Mouse (Mus musculus): ENCODE measurements around the gene Rps26. TPM values are rescaled to one million over a fixed set of nuclear protein-coding genes. Genes with fewer than 3 reads are reported as not detected.
"Not testable (repeated sequence)": the region's sequence is repeated elsewhere in the genome, so short reads cannot be mapped to it uniquely, and the experiment has no call there.

The Rps26 gene
- total RNA-seq, 2 experiments from 2014 or later, result 246 to 289 TPM

DNA sequence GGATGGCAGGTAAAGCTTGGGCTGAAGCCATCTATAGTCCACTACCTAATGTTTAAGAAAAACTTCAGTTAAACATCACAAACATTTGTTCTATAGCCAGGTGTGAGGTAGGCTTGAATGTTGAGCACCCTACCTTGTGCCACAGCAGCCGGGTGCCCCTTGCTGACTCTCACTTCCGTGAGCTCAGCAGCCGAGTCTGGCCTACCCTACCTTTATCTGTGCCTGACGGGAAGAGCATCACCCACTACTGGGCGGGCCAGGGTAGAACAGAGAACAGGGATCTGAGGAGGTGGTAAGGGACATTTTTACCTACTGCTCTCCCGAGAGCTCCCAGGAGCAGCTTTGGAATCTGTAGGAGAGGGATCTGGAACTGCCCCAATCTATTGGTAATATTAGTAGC lies 16.2 kb upstream of the Rps26 start:
- no peak for DNase-seq
- intact Hi-C loops (cut with DNase I), result no loop called here

DNA sequence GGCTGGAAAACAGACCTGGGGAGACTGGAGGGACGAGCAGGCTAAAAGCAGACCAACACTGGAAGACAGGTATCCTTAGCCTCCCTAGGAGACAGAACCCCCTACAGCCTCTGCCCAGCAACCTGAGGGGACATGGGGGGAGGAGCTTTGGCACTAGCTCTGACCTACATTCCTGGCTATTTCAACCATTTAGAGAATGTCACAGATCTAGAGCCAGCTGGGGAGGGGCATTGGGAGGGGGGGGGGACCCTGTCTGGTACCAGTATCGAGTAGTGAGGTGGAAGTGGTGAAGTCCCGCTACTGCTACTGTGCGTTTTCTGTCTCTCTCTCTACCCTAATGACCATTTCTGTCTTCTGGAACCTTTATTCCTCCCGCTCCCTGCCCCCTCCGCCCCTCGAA lies 15.3 kb upstream of the Rps26 start:
- intact Hi-C loops (cut with DNase I), result no loop called here
- no peak for DNase-seq

DNA sequence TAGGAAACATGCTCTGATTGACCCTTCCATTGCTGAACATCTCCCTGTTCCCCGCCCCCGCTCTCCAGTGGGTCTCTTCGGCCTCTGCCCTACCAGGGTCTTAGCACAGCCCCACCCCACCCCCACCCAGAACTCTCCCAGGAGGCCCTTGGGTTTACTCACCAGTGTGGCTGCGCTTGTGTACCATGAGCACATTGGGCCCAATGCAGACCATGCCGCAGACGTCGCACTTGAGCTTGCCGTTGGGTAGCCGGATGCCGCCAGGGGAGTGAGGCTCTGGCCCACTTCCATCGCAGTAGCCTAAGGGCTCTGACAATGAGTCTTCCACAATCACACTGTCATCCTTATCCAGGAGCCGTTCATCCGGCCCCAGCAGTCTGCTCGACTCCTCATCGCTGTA lies 14.3 kb upstream of the Rps26 start:
- intact Hi-C loops (cut with DNase I), result no loop called here
- no peak for DNase-seq

DNA sequence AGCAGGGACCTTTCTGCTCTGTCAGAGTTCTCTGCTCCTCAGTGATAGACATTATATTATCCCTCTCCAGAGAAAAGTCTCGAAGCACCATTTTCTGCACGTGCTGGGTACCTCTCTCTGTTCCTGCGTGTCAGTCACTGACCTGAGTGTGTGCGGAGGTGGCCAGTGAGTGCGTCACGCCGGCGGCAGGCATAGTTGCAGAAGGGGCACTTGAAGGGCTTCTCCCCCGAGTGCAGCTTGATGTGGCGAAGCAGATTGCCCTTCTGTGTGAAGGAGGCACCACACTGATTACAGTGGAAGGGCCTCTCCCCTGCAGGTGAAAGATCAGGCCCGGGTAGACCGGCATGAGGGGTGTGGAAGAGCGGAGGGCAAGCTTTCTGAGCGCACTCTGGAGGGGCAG lies 13.5 kb upstream of the Rps26 start:
- intact Hi-C loops (cut with DNase I), result no loop called here
- no peak for DNase-seq

GRCm38 (mm10) chr10:128637011-128637410 lies 10.5 kb upstream of the Rps26 start:
- no peak for DNase-seq
- intact Hi-C loops (cut with DNase I), result no loop called here

- intact Hi-C loops (cut with DNase I), result no loop called here
- DNase-seq, result no peak
Observed at GRCm38 (mm10) chr10:128636561-128636960, 10.0 kb upstream of the Rps26 start.

GRCm38 (mm10) chr10:128635697-128636096 lies 9.2 kb upstream of the Rps26 start:
- intact Hi-C loops (cut with DNase I), result no loop called here
- DNase-seq, result no peak

DNA sequence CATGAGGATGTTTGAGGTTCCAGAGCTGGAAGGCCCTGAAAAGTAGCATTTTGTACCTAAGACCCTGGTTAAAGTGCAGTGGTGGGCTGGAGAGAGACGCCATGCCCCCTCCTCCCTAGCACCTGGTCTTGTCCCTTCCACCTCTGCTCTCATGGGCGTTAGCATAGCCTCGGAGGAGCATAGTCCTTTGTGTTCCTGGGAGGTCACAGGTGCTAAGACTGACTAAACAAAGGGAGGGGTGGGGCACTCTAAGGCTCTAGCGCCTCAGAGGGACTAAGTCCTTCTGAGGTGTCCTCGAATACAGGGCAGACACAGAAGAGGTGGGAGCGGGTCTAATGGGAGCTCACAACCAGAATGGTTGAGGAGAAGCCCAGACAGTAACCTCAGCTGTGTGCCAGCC lies 5.0 kb upstream of the Rps26 start:
- intact Hi-C loops (cut with DNase I), result no loop called here

GRCm38 (mm10) chr10:128630306-128630705 lies 3.8 kb upstream of the Rps26 start:
- intact Hi-C loops (cut with DNase I), result not testable (repeated sequence)

More for the DNA sequence above, 5.0 kb upstream of the Rps26 start:
- no peak for DNase-seq

DNA sequence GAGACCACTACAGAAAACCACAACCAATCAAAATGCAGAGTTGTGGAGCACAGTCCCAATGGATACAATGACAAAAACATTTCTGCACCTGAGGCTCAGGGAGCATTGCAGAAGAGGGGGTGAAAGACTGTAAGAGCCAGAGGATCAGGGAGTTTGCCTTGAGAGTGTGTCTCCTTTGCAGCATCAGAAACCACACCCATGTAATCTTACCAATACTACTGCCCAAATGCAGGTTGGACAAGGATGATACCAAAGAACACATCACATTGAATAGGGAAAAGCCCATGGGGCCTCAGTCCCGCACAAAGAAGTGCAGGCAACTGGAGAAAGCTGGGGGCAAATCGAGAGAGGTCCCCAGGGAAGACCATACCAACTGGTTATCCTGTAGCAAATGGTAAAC lies 3.2 kb upstream of the Rps26 start:
- no peak for DNase-seq
- intact Hi-C loops (cut with DNase I), result loop anchor here (5.0 to 10.0 kb wide), 4 partner anchors 77 to 265 kb away; partner anchors contain the start of genes Gdf11 and Pym1

More at GRCm38 (mm10) chr10:128630306-128630705, 3.8 kb upstream of the Rps26 start:
- not testable (repeated sequence) for DNase-seq

DNA sequence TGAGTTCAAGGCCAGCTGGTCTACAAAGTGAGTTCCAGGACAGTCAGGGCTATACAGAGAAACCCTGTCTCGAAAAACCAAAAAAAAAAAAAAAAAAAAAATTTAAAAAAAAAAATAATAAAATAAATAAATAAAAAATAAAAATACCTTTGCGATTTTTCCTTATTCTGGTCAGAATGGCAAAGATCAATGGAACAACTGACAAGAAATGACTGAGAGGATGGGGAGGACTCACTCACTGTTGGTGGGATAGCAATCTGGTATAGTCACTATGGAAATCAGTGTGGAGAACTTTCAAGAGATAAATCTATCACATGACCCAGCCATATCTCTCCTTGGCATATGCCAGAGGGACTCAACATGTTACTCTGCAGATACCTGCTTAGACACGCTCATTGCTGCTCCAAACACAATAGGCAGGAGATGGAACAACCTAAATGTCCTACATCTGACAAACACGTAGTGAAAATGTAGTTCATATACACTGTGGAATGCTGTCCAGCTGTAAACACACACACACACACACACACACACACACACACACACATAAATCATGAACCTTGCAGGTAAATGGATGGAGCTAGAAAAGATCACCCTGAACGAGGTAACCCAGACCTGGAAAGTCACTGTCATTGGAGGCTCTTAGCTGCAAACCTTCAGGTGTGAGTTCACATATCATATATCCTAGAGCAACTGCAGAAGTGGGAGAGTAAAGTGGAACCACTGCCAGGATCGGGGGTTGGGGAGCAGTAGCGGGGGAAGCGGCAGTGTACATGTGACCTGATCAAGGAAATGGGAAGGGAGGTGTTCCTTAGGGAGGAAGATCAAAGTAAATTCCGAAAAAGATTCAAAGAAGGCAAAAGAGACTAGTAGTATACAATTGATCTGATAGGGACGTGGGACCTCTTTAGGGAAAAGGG lies 1.1 kb upstream of the Rps26 start:
- DNase-seq, result no peak
- intact Hi-C loops (cut with DNase I), result loop anchor here (2.0 to 10.0 kb wide), 5 partner anchors 61 to 267 kb away; partner anchors contain the start of genes Gdf11 and Pym1

DNA sequence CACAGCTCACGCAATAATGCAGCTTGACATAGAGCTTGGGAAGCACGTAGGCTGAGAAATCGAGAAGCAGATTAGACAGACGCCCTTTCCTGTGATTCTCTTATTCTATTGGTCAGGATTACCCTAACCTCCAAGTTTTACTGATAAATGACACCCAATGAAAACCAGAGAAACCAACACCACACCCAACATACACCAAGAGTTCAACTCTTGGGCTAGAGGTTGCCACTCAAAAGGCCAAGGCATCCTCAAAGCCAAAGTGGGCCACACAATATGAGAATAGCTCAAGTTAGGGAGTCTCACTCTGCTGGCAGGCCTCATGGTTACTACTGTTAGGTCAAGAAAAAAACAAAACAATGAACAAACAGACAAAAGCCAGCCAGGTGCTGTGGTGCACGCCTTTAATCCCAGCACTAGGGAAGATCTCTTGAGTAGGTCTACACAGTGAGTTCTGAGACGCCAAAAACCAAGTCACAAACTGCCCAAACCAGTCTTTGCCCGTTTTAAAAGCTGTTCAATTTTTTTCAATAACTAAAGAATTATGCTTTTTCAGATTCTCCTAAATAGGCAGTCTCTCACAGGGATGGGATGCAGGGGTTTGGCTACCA lies 1.2 kb downstream of the Rps26 start:
- DNase-seq, result no peak
- intact Hi-C loops (cut with DNase I), result loop anchor here (5.0 to 10.0 kb wide), 4 partner anchors 73 to 269 kb away; partner anchors contain the start of genes Gdf11 and Pym1

DNA sequence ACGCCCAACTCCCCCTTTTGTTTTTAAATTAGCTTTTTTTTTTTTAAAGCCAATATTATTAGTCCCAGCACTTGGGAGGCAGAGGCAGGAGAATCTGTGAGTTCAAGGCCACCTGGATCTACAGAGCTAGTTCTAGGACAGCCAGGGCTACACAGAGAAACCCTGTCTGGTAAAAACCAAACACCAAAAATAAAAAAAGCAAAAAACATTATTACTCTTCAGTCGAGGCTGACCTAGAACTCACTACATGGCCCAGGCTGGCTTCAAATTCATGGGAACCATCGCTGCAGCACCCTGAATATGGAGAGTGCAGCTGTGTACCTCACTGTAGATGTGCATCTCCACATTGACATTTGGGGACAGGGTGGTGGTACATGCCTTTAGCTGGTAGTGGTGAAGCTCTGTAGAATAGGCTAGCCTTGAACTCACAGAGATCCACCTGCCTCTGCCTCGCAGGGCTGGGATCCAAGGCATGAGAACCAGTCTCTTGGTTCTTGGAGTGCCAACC lies 3.4 kb downstream of the Rps26 start:
- not testable (repeated sequence) for DNase-seq
- intact Hi-C loops (cut with DNase I), result loop anchor here (10.0 kb wide), 1 partner anchor 272 kb away; the partner anchor contains the start of gene Gdf11

DNA sequence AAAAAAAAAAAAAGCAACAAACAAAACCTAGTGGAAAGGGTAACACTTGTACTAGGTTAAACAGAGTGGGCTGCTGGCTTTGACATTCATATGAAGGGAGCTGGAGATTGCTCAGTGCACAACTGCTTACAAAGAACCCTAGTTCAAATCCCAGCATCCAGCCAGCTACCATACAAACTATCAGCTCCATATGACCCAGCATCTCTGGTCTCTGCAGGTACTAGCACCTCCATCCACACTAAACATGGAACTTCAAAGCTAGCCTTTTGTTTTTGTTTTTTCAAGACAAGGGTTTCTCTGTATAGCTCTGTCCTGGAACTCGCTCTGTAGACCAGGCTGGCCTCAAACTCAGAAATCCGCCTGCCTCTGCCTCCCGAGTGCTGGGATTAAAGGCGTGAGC lies 3.8 kb downstream of the Rps26 start:
- intact Hi-C loops (cut with DNase I), result loop anchor here (10.0 kb wide), 1 partner anchor 272 kb away; the partner anchor contains the start of gene Gdf11
- no peak for DNase-seq

GRCm38 (mm10) chr10:128621986-128622520 lies 4.5 kb downstream of the Rps26 start:
- intact Hi-C loops (cut with DNase I), result loop anchor here (10.0 kb wide), 1 partner anchor 273 kb away; the partner anchor contains the start of gene Gdf11
- DNase-seq, result no peak

GRCm38 (mm10) chr10:128620241-128620640 lies 6.3 kb downstream of the Rps26 start:
- intact Hi-C loops (cut with DNase I), result loop anchor here (10.0 kb wide), 1 partner anchor 275 kb away; the partner anchor contains the start of gene Gdf11
- DNase-seq, result no peak

DNA sequence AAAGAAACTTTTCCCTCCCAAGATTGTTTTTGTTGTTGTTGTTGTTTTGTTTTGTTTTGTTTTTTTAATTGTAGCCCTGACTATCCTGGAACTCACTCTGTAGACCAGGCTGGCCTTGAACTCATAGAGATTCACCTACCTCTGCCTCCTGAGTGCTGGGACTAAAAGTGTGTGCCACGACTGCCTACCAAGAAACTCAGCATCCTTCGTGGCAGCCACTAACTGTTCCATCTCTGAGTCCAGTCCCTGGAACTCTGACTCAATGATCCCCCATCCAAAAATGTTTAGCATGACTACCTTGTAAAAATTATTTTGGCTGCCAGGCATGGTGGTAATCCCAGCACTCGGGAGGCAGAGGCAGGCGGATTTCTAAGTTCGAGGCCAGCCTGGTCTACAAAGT lies 7.4 kb downstream of the Rps26 start:
- intact Hi-C loops (cut with DNase I); DNase-seq: not testable (repeated sequence)

DNA sequence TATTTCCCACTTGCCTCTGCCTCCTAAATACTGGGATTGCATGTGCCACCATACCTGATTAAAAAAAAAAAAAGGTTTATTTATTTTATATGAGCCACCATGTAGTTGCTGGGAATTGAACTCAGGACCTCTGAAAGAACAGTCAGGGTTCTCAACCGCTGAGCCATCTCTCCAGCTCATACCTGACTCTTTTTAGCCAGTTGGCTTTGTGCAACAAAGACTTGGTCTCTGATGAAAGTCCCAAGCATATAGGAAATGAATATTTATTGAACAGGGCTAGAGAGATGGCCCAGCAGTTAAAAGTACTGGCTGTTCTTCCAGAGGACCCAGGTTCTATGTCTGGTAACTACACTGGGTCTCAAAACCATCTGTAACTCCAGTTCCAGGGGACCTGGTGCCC lies 8.0 kb downstream of the Rps26 start:
- intact Hi-C loops (cut with DNase I), result no loop called here
- no peak for DNase-seq

DNA sequence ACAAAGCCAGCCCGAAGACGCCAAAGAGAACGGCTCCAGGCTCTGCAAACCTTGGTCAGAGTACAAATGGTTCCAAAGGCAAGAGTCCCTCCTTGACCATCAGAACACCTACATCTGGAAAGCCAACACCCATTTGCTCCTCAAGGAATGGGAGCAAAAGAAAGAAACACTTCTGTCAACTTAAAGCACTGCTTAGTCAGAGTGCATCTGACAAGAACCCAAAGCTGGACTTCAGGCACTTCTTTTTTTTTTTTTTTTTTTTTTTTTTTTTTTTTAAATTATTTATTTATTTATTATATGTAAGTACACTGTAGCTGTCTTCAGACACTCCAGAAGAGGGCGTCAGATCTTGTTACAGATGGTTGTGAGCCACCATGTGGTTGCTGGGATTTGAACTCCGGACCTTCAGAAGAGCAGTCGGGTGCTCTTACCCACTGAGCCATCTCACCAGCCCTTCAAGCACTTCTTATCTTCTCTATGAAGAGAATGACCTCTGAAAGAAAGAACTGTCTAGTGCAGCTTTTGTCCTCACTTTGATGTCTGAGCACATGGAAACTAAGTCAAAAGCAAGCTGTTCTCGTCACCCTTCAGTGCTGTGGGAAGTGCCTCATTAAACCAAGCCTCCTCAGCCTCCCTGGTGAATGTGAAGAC lies 10.6 kb downstream of the Rps26 start:
- DNase-seq; intact Hi-C loops (cut with DNase I): not testable (repeated sequence)

DNA sequence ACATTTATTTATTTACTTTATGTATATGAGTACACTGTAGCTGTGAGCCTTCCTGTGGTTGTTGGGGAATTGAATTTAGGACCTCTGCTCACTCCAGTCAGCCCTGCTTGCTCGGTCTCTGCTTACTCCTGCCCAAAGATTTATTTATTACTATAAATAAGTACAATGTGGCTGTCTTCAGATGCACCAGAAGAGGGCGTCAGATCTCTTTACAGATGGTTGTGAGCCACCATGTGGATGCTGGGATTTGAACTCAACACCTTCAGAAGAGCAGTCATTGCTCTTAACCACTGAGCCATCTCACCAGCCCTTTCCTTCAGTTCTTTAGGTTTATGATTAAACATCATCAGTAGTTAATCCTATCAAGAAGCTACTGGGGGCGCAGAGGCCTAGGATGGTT lies 11.6 kb downstream of the Rps26 start:
- no peak for DNase-seq
- intact Hi-C loops (cut with DNase I), result loop anchor here (5.0 kb wide), 2 partner anchors 48 to 63 kb away; partner anchors contain the start of gene Pa2g4
